Mouse (Mus musculus) thymus, postnatal 10 days (tissue): ENCODE results near the gene Fam241a.

Source experiments
- DNase-seq, 2 experiments: peaks; one replicate each; pipeline ENCODE4 v3.0.0; 2021; ENCODE audit warnings: low spot score in 2 of 2

Gene Fam241a

GRCm38 (mm10) chr3:127875509-127875908 lies 20.6 kb downstream of the Fam241a start:
- no peak for DNase-seq

- DNase-seq, result no peak
Measured at GRCm38 (mm10) chr3:127875059-127875458, 21.1 kb downstream of the Fam241a start.

- DNase-seq, result no peak
Measured at GRCm38 (mm10) chr3:127874254-127874883, 21.8 kb downstream of the Fam241a start.

- DNase-seq, result no peak
Measured at GRCm38 (mm10) chr3:127871575-127871974, 24.5 kb downstream of the Fam241a start.

- DNase-seq, result no peak
Measured at GRCm38 (mm10) chr3:127868880-127869279, 27.2 kb downstream of the Fam241a start.

DNA sequence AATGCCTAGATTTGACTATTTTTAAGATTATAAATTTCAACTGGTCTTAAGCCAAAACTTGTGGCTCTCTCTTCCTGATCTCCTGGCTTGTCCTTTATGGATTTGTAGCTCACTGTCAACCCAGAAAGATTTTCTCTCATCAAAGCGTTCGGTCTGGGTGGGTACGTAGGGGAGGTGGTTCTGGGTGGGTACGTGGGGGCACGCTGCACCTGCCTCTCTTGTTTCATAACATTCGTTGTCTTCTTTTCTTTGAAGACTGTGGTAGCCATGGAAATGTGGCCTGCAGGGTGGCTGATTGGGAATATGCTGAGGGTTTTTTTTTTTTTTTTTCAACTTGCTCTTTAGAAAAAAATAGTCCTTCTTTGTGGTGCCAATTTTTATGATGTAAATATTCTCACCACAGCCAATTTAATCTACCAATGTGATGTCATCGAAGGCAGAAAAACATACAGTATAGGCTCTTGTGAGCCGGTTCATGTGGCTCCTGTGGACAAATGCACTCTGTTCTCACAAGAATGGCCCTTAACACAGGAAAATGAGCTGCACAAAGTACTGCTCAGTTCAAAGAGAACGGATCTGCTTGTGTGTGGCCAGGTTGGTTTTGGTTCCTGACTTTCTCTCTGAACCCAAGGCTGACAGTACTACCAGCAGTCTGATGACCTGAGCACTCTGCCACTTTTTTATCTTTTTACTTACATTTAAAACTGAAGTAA lies 27.9 kb downstream of the Fam241a start:
- DNase-seq, result no peak

- DNase-seq, result no peak
Measured at GRCm38 (mm10) chr3:127864242-127864641, 31.9 kb downstream of the Fam241a start.

DNA sequence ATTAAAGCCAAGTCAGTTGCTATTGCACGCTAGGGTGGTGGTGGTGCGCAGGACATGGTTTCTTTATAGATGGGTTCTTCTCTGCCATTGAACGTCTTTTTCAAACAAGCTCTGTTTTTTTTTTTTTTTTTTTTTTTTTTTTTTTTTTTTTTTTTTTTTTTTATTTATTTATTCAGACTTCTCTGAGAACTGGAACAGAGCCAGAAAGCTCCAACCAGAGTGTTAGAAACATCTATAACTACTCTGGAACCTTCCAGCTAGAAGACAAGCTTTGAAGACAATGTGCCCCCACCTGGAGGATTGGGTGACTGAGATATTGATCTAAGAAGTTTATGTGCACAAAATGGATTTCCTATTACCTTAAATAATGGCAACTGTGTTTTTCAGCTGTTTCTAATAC lies 32.6 kb downstream of the Fam241a start:
- DNase-seq, result no peak

GRCm38 (mm10) chr3:127862479-127862878 lies 33.6 kb downstream of the Fam241a start:
- DNase-seq, result peak in 1 of 2 experiments; percentile 22

DNA sequence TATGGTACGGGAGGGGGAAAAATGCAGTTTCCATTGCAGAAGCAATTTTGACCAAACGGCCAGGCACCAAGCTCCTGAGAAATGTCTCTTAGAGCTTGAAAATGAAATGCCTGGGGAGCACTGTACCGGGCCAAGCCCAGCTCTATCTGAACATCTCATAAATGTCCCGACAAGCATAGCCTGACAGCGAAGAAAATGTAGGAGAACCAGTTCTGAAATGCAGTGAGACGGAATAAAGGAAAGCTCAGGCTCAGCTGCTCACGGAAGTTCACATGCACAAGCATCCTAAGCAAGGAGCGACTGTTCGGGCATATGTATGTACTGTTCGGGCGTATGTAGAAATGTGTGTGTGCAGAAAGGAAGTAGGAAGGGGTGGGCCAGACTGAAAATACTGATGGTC lies 34.8 kb downstream of the Fam241a start:
- DNase-seq, result no peak

DNA sequence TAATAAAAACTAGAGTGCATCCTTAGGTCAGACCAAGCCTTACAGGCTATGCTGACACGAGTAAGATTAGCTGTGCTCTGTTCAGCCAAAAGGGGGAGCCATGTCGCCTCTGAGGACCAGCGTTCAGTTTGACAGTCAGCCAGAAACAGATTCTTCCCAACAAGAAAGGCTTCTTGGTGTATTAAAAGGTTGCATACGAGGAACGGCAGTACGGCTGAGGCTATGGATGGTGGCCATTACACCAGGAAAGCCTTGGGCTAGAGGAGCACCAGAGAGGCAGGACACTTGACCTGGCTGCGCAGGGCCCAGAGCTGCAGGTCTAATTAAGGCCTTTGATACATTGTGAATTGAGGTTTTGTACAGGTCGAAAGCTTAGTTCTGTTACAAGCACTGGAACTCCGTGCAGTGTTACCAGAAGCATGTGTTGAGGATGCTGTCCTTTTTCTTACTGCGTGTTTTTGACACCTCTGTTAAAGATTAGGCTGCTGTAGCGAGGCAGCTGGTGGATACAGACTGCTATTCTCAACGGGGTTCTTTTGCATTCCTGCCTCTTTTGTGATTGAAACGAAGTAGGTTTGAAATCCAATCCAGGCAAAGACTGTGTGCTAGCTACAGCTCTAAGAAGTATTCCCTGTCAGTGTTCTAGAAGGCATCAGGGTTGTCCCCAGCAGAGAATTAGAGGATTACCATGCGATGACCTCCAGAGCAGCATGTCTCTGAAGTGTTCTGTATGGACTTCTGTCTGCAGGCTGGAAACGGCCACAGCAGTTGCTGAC lies 42.5 kb downstream of the Fam241a start:
- peak; percentile 43 to 77 for DNase-seq

- DNase-seq, result no peak
Measured at GRCm38 (mm10) chr3:127852722-127853121, 43.4 kb downstream of the Fam241a start.

GRCm38 (mm10) chr3:127850776-127851646 lies 45.1 kb downstream of the Fam241a start:
- no peak for DNase-seq

GRCm38 (mm10) chr3:127849922-127850321 lies 46.2 kb downstream of the Fam241a start:
- DNase-seq, result no peak

GRCm38 (mm10) chr3:127848088-127848808 lies 47.9 kb downstream of the Fam241a start:
- DNase-seq, result no peak

DNA sequence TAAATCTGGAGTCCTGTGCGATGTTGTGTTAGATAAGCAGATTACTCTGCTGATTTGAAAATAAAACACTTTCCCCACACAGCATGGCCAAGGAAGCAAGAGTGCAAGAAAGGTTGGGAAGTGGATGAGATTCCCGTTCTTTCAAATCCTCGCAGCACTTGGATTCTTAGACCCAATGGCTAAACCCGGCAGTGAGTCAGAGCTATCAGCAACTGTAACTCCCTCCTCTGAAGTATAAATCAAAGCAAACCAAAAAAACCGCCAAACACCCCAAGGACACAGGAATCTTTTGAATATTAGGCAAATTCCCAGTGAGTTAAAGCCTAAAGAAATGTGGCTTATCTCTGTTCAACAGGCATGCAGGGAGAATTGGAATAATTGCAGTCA lies 52.2 kb downstream of the Fam241a start:
- DNase-seq, result no peak

DNA sequence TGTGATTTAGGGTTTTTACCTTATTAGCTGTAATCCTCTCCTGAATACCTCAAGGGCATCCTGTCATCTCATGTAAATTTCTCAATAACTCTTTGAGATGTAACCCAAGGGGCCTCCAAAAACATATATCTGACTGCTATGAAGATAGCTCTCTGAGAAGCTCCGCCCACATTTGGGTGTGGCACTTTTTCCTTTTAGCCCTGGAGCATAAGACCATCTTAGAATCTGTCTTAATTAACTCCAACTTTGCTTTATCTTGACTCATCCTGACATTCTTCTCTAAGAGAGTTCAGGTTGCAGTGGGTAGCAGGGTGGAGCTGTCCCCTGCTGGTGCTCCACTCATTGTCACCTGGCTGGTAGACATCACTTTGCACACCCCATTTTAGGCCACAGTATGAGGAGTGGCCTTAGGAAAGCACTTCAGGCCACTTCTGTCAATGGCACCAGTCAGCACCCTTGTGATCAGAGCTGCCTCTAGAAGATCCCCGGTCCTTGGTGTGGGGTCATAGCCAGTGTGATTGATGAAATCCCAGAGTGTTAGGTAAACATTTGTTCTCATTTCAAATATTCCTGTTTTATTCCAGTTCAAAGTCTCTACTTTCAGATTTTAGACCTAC lies 52.7 kb downstream of the Fam241a start:
- no peak for DNase-seq

DNA sequence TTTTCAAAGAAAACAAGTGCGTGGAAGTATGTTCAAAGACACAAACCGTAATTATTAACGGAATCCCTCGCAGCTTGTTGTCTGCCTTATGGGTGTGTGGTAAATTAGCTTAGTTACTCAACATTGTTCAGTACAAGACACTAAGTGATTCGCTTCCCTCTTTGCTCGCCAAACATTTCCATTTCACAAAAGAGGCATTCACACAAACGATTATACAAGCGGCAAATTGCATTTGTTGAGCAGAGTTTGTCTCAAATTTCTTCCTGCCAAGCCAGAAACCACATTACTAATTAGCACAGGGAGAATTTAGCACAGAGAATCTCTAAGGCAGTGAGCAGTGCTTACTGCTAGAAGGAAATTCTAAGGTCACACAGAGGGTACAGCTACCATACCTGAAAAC lies 54.2 kb downstream of the Fam241a start:
- DNase-seq, result no peak

DNA sequence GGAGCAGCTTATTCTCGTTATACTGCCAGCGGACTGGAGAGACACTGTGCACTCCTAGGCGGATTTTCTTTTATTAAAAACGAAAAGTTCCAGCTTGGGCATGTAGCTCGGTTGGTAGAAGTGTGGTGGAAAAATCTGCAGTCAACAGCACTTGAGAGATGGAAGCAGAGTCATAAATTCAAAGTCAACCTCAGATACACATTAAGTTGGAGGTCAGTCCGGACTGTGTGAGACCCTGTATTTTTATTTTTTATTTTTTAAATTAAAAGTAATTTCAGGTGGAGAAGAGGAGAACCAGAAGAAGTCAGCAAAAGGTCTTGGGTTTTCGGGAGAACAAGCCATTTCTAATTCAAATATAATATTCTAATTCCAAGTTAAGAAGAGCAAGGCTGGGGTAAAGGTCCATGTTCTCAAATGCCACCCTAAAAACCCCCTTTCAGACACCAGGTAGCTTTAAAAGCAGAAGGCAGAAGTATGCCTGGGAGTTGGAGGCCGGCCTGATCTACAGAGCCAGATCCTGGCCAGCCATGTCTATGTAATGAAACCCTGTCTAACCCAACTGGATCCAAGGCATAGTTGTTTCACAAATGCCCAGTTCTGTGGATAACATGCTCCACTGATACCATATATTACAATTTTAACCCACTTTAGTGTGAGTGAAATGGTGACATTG lies 58.0 kb downstream of the Fam241a start:
- DNase-seq, result no peak
